Mouse (Mus musculus): Measurements from ENCODE around the gene Jup. TPM values are rescaled to one million over a fixed set of nuclear protein-coding genes. Genes with fewer than 3 reads are reported as not detected.
A peak's percentile ranks its signal among the peaks of the same experiment; 100 is the strongest.

Gene Jup
- polyA plus RNA-seq, 1 experiment from 2014 or later = 73.6 TPM

DNA sequence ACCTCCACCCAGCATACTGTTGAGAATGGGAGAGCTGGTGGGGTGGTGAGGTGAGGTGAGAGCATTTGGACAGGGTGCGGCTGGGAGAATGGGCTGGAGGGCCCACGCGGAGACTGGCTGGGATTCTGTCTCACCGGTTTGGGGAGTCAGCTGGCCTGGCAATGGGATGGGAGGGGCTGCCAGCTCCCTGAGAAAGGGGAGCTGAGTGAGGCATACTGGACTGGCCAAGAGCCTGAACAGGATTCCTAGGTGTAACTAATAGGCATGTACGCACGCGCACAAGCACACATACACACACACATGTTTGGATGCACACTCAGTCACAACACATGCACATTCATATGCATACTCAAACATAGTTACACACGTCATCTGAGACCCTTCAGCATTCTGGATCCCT lies 8.7 kb upstream of the Jup start:
- H3K27me3 ChIP-seq = no peaks in the 10 kb centered on the region
- H3K4me1 ChIP-seq = peaks cover 9% of the 10 kb centered on the region; the same call in 1 of the 2 replicates
- peaks cover 35% of the 10 kb centered on the region for H3K36me3 ChIP-seq
- no peak overlapping the region for H3K9ac ChIP-seq
- no peak overlapping the region for H3K4me2 ChIP-seq (replicated peaks)
- H3K9me3 ChIP-seq = no peaks in the 10 kb centered on the region
- H3K27ac ChIP-seq = no peak overlapping the region
- H3K4me3 ChIP-seq = no peak overlapping the region
- ATAC-seq (ENCODE audit: low FRiP score, low read depth) = no peak
- WGBS = 78% methylated on average over 8 of the region's 8 CpGs

DNA sequence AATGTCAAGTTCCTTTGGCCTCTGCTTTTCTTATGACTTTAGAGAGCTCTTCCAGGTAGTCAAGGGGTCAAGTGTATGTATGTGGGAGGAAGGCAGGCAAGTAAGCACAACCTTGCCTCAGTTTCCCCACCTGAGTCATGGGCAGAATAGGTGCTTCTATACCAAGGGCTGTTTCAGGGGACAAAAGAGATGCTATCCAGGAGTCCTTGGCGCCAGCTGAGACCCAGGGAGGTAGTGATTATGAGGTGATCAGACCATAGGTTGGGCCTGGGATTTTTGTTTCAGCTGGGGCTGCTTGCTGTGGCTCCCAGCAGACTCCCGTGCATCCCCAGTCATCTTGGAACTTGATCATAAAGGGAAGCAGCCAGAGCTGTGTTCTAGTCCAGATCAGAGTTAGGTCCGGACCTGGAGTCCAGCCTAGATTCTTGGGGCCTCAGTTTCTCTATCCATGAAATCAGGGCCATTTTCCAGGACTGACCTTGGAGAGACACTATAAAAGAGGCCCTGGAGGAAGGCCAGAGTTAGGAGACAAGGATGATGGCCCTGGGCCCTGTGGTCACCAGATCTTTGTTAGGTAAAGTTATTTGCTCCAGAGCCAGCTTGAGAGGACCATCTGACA lies 7.0 kb upstream of the Jup start:
- Histone ChIP-seq H3K4me1 (peaks cover 9% of the 10 kb centered on the region; the same call in 1 of the 2 replicates), H3K9me3 (no peaks in the 10 kb centered on the region), H3K36me3 (peaks cover 19% of the 10 kb centered on the region), H3K9ac (no peak overlapping the region), H3K4me2 (replicated peaks) (no peak overlapping the region), H3K27ac (no peak overlapping the region), H3K4me3 (no peak overlapping the region), H3K27me3 (no peaks in the 10 kb centered on the region)
- no peak for ATAC-seq (ENCODE audit: low FRiP score, low read depth)
- WGBS = 79% methylated on average over 3 of the region's 3 CpGs

DNA sequence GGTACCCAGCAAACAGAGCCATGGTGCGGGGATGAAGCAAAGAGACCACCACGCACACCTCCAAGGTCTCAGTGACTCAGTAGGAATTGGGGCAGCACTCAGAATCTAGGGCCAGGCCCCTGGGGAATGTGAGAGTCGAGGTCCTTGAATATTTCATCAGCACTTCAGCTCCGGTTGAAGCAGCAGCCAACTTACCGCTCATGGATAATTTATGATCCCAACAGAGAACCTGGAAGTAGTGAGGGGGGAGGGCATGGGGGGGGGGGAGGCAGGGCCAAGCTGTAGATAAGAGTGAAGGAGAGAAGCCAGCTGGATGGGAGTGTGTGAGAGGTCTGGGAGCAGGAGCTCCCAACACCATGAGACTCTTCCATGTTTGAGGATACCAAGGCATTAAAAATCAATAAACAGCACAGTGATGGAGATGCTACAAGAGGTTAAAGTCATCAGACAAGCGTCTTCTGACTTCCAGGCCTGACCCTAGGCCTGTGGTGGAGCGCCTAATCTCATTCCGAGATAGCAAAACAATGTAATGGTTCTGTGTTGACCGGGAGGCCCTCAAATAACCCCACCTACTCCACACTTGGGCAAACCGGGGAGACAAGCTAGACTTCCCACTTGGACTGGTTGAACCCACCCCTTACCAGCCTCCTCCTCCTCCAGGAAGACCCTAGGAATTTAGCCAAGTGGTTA lies 6.0 kb upstream of the Jup start:
- no peaks in the 10 kb centered on the region for H3K27me3 ChIP-seq
- peaks cover 9% of the 10 kb centered on the region; the same call in 1 of the 2 replicates for H3K4me1 ChIP-seq
- 68% methylated on average over 10 of the region's 10 CpGs for WGBS
- no peaks in the 10 kb centered on the region for H3K9me3 ChIP-seq
- H3K9ac ChIP-seq = no peak overlapping the region
- ATAC-seq (ENCODE audit: low FRiP score, low read depth) = no peak
- H3K4me3 ChIP-seq = no peak overlapping the region
- H3K27ac ChIP-seq = no peak overlapping the region
- H3K4me2 ChIP-seq (replicated peaks) = no peak overlapping the region
- H3K36me3 ChIP-seq = peaks cover 9% of the 10 kb centered on the region

DNA sequence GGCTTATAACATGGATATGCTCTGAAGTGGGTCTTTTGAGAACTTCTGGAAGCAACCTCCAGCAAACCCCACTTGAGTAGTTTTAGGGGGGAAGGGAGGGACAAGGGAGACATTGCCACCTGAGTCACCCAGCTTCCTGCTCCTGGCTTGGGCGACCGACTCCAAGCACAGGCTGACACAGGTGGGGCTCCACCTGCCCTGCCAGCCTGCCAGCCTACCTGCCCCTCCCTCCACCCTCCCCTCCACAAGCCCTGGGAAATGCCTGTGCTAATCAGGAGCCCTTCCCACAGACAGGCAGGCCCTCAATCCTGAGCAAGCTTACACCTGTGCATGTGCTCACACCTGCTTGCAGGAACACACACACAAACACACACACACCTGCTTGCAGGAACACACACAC lies 5.1 kb upstream of the Jup start:
- no peak overlapping the region for H3K4me2 ChIP-seq (replicated peaks)
- H3K9me3 ChIP-seq = no peaks in the 10 kb centered on the region
- ATAC-seq (ENCODE audit: low FRiP score, low read depth) = no peak
- H3K9ac ChIP-seq = no peak overlapping the region
- H3K27me3 ChIP-seq = no peaks in the 10 kb centered on the region
- no peak overlapping the region for H3K4me3 ChIP-seq
- 0 out of 2 replicates have a peak, but pooled peaks cover under 1% of the 10 kb centered on the region for H3K36me3 ChIP-seq
- H3K4me1 ChIP-seq = 0 out of 2 replicates have a peak, but pooled peaks cover 4% of the 10 kb centered on the region
- whole genome bisulfite sequencing = 87% methylated on average over 2 of the region's 2 CpGs
- no peak overlapping the region for H3K27ac ChIP-seq

DNA sequence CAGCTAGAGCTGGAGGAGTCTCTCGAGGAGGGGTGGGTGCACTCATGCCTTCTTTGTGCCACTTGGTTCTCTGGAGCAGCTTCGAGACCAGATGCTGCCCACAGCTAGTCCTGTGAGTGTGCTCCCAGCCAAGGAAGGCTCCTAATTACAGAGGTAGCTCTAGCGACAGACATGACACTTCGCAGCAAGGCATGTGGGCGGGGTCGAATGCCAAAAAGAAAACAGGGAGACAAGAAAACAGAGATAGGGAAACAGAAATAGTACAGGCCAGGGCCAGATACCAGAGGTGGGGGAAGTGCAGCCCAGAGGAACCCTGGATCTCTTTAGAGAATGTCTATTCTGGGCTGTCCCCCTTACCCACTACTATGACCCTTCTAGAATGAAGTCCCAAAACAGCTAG lies 4.7 kb upstream of the Jup start:
- 0 out of 2 replicates have a peak, but pooled peaks cover 3% of the 10 kb centered on the region for H3K4me1 ChIP-seq
- no peak overlapping the region for H3K4me2 ChIP-seq (replicated peaks)
- no peaks in the 10 kb centered on the region for H3K36me3 ChIP-seq
- WGBS = 18% methylated on average over 6 of the region's 6 CpGs
- no peak overlapping the region for H3K9ac ChIP-seq
- no peaks in the 10 kb centered on the region for H3K9me3 ChIP-seq
- no peak for ATAC-seq (ENCODE audit: low FRiP score, low read depth)
- no peak overlapping the region for H3K4me3 ChIP-seq
- H3K27ac ChIP-seq = no peak overlapping the region
- H3K27me3 ChIP-seq = no peaks in the 10 kb centered on the region

DNA sequence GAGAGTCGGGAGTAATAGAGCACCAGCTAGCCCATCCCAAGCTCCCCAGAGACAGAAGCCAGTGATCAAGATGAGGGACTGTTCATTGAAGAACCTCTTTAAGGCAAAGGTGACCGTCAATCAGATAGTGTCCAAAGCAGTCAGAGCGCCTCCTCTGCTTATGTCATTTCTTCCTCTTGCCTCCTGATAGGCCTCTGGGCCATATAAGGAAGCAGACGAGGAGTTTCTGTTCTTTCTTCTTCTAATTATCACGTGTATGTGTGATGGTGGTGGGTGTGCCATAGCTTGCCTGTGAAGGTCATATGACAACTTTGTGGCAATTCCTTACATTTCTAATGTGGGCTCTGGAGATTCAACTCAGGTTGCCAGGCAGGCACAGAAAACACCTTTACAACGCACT lies 3.3 kb upstream of the Jup start:
- no peak for ATAC-seq (ENCODE audit: low FRiP score, low read depth)
- Histone ChIP-seq H3K4me3 (no peak overlapping the region), H3K27ac (no peak overlapping the region), H3K36me3 (no peaks in the 10 kb centered on the region), H3K9me3 (no peaks in the 10 kb centered on the region), H3K4me2 (replicated peaks) (no peak overlapping the region), H3K27me3 (0 out of 2 replicates have a peak, but pooled peaks cover 4% of the 10 kb centered on the region), H3K4me1 (peaks cover 17% of the 10 kb centered on the region), H3K9ac (no peak overlapping the region)
- 63% methylated on average over 6 of the region's 6 CpGs for WGBS

DNA sequence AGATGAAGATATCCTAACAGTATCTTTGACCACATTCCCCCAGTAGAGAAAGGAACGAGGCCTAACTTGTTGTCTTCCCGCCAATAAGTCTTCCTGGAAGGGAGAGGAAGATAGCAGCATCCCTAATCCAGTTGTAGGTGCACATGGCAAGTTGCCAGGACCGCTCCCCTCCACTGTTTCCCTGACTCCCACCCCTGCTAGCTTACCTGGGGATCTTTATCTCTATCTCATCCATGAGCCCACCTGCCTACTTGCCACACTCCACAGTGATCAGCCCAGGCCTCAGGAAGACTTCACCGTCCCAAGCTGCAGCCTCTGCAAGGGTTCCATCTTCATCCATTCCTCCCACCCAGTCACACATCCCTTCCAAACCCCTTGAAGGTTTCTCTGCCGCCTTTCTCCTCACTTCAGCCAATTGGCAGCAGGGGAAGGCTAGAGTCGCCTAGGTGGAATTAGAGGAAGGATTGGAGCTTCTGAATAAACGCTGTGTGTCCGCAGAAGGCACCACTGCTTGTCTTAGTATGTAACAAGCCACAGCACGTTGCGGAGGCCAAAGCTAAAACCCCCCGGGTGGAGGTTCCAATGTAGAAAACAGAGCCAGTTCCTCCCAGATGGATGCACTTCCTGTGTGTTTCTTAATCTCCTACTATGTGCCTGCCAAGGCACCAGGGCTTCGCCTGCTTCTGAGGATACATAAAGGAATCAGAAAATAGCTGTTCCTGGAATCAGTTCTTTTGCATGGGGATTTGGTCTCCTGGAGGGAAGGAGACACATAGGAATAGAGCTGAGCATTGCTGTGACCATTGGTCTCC lies 2.4 kb upstream of the Jup start:
- peaks cover 26% of the 10 kb centered on the region for H3K4me1 ChIP-seq
- 72% methylated on average over 12 of the region's 12 CpGs for WGBS
- no peak overlapping the region for H3K4me3 ChIP-seq
- no peak for ATAC-seq (ENCODE audit: low FRiP score, low read depth)
- H3K27me3 ChIP-seq = 0 out of 2 replicates have a peak, but pooled peaks cover 4% of the 10 kb centered on the region
- H3K9me3 ChIP-seq = no peaks in the 10 kb centered on the region
- no peak overlapping the region for H3K4me2 ChIP-seq (replicated peaks)
- H3K36me3 ChIP-seq = no peaks in the 10 kb centered on the region
- H3K27ac ChIP-seq = no peak overlapping the region
- H3K9ac ChIP-seq = no peak overlapping the region

DNA sequence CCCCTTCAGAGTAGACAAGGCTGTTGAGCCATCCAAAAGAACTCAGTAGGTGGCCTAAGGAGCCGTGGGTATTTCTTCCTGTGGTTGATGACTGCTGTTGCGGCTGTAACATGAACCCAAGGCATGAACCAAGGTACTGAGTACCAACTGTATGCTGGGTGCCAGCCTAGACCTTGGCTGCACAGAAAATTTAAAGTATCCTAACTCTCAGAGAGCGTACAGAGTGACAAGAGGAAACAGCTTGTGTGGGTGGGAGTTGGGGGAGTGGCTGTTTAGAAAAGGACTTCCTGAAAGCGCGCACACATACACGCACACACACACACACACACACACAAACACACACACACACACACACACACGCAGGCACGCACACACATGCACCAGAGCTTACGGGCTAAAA lies 1.8 kb upstream of the Jup start:
- Histone ChIP-seq H3K27me3 (0 out of 2 replicates have a peak, but pooled peaks cover 4% of the 10 kb centered on the region), H3K27ac (peak overlapping the region; percentile 34; the same call in 1 of the 2 replicates), H3K36me3 (no peaks in the 10 kb centered on the region), H3K9me3 (no peaks in the 10 kb centered on the region), H3K4me2 (replicated peaks) (no peak overlapping the region), H3K4me3 (no peak overlapping the region), H3K4me1 (peaks cover 32% of the 10 kb centered on the region), H3K9ac (no peak overlapping the region)
- no peak for ATAC-seq (ENCODE audit: low FRiP score, low read depth)
- 70% methylated on average over 9 of the region's 9 CpGs for WGBS

DNA sequence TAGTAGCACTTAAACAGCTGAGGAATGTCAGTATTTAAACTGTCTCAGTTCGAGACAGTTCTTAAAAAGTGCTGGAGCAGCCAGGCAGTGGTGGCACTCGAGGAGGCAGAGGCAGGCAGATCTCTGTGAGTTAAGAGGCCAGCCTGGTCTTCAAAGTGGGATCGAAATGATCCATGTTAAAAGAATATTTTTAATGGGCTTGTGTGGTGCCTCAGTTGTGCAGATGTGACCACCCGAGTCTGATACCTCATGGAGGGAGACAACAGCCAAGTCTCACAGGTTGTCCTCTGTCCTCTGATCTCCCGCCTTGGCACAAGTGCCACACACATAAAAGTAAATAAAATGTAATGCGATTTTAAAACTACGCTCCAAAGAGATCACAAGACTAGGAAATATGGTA lies 954 bp upstream of the Jup start:
- Histone ChIP-seq H3K9me3 (no peaks in the 10 kb centered on the region), H3K36me3 (no peaks in the 10 kb centered on the region), H3K4me2 (replicated peaks) (no peak overlapping the region), H3K9ac (no peak overlapping the region), H3K27ac (0 out of 2 replicates have a peak overlapping the region, but pooled peaks have one; percentile 6), H3K4me3 (no peak overlapping the region), H3K27me3 (0 out of 2 replicates have a peak, but pooled peaks cover 4% of the 10 kb centered on the region), H3K4me1 (peaks cover 32% of the 10 kb centered on the region)
- WGBS = 98% methylated on average over 7 of the region's 7 CpGs
- ATAC-seq (ENCODE audit: low FRiP score, low read depth) = no peak

DNA sequence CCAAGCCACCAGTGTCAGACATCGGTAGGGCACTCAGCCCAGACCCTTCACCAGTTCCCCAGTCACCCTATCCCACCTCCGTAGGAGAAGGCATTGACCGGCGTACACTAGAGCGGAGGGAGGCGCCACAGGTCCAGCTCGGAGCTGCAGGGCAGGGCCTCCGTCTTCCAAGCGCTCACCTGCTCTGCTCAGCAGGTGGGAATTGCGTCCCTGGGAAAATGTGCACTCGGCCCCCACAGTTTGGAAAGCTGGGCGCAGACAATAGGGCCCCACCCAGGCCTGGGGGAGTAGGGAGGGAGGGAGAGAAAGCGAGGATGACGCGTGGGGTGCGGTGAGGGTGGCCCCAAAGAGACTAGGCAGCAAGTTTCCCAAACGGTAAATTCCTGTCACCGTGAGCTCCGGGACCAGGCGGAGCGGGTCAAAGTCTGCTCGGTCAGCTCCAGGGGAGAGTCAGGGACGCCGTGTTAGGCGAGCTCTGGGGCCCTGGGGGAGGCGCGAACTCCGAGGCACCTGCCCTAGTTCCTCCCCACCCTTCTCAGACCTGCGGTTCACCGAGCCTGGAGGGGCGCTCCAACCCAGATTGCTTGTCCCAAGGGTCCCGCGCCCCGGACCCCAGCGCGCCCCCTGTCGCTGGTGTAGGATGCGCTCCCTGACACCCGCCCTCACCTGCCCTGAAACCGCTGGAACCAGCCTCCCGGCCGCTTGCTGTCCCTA lies 520 bp downstream of the Jup start:
- WGBS = 1% methylated on average over 42 of the region's 42 CpGs
- Histone ChIP-seq H3K4me1 (peaks cover 32% of the 10 kb centered on the region), H3K27me3 (0 out of 2 replicates have a peak, but pooled peaks cover 4% of the 10 kb centered on the region), H3K36me3 (no peaks in the 10 kb centered on the region), H3K4me3 (peak overlapping the region; percentile 71), H3K9me3 (no peaks in the 10 kb centered on the region), H3K27ac (peak overlapping the region; percentile 61; the same call in 1 of the 2 replicates), H3K4me2 (replicated peaks) (peak overlapping the region; percentile 85), H3K9ac (peak overlapping the region; percentile 75)
- ATAC-seq (ENCODE audit: low FRiP score, low read depth) = no peak; the same call in 1 of the 2 replicates

DNA sequence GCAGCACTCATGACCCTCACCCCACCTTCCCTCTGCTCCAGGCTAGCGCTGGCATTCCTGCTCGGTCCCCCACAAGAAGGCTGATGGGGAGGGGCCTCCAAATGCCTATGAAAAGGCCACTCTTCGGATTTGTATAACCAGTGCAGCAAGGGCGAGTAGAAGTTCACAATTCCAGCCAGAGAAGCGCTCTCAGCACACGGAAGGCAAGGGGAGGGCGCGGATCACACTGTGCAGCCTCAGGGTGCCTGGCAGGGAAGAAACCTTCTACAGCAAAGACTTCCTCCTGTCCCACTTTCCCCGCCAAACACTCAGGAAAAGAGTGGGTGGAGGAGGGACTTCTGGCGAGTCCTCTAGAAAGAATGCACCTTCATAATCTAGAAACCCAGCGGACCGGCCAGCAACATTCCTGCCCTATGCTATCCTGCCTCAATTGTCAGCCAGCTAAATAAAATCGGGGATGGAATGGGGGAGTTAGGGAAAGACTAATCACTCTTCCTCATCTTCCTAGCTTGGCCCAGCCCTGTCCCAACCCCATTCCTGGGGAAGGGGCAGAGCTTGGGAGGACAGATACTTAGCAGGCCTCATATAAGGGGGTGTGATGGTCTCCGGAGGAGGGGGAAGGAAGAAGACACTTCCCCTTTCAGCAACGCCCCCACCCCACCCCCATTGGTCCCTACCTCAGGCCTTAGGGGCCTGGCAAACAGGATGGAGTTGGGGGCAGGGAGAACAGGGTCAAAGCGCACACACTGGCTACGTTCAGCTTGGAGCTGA lies 1.5 kb downstream of the Jup start:
- Histone ChIP-seq H3K36me3 (no peaks in the 10 kb centered on the region), H3K27ac (peak overlapping the region; percentile 44; the same call in 1 of the 2 replicates), H3K4me1 (peaks cover 36% of the 10 kb centered on the region), H3K9ac (peak overlapping the region; percentile 75), H3K4me2 (replicated peaks) (peak overlapping the region; percentile 85), H3K27me3 (0 out of 2 replicates have a peak, but pooled peaks cover 4% of the 10 kb centered on the region), H3K9me3 (no peaks in the 10 kb centered on the region), H3K4me3 (peak overlapping the region; percentile 71)
- 44% methylated on average over 17 of the region's 17 CpGs for WGBS
- no peak for ATAC-seq (ENCODE audit: low FRiP score, low read depth)

All from limb, embryonic 13.5 days (tissue).